Mouse (Mus musculus): ENCODE measurements at regions not wholly inside any gene's neighbourhood (a gene's known extent, or its start where the extent isn't known, plus 50 kb on each side); places are given as distances from the start of the nearest gene placed in this dataset.

GRCm38 (mm10) chr17:52165891-52166485 lies 332.9 kb upstream of the Satb1 start:
- Histone ChIP-seq H3K36me3 (ENCODE audit: control insufficient read depth, insufficient read depth, low read length) (no peaks in the 10 kb centered on the region), H3K4me1 (ENCODE audit: control insufficient read depth, insufficient read depth, low read length) (no peaks in the 10 kb centered on the region), H3K27me3 (replicated peaks; ENCODE audit: control insufficient read depth, insufficient read depth, low read length) (no peaks in the 10 kb centered on the region), H3K27ac (ENCODE audit: insufficient read depth, low read depth, low read length) (no peak overlapping the region), H3K4me3 (ENCODE audit: insufficient read depth, low read depth, low read length) (no peak overlapping the region)
- 79% methylated on average over 5 of the region's 5 CpGs for WGBS
- TF ChIP-seq POLR2A (IDR thresholded peaks at IDR 0.05; ENCODE audit: low read depth, low read length) (no peak), CTCF (conservative IDR thresholded peaks at IDR 0.05; ENCODE audit: insufficient read depth, insufficient read length, low read depth, low read length) (no peak)
- no peak for DNase-seq

GRCm38 (mm10) chr17:52162559-52163397 lies 329.7 kb upstream of the Satb1 start:
- DNase-seq: no peak
- Histone ChIP-seq H3K4me1 (ENCODE audit: control insufficient read depth, insufficient read depth, low read length) (no peaks in the 10 kb centered on the region), H3K36me3 (ENCODE audit: control insufficient read depth, insufficient read depth, low read length) (no peaks in the 10 kb centered on the region), H3K4me3 (ENCODE audit: insufficient read depth, low read depth, low read length) (no peak overlapping the region), H3K27me3 (replicated peaks; ENCODE audit: control insufficient read depth, insufficient read depth, low read length) (no peaks in the 10 kb centered on the region), H3K27ac (ENCODE audit: insufficient read depth, low read depth, low read length) (no peak overlapping the region)
- TF ChIP-seq CTCF (conservative IDR thresholded peaks at IDR 0.05; ENCODE audit: insufficient read depth, insufficient read length, low read depth, low read length) (no peak), POLR2A (IDR thresholded peaks at IDR 0.05; ENCODE audit: low read depth, low read length) (no peak)
- WGBS: 72% methylated on average over 10 of the region's 10 CpGs

- H3K4me1 ChIP-seq (ENCODE audit: control insufficient read depth, insufficient read depth, low read length): no peaks in the 10 kb centered on the region
- H3K36me3 ChIP-seq (ENCODE audit: control insufficient read depth, insufficient read depth, low read length): no peaks in the 10 kb centered on the region
- 94% methylated on average over 5 of the region's 5 CpGs for WGBS
- no peak overlapping the region for H3K4me3 ChIP-seq (ENCODE audit: insufficient read depth, low read depth, low read length)
- no peaks in the 10 kb centered on the region for H3K27me3 ChIP-seq (replicated peaks; ENCODE audit: control insufficient read depth, insufficient read depth, low read length)
- DNase-seq: no peak
- TF ChIP-seq POLR2A (IDR thresholded peaks at IDR 0.05; ENCODE audit: low read depth, low read length) (no peak), CTCF (conservative IDR thresholded peaks at IDR 0.05; ENCODE audit: insufficient read depth, insufficient read length, low read depth, low read length) (no peak)
- H3K27ac ChIP-seq (ENCODE audit: insufficient read depth, low read depth, low read length): no peak overlapping the region
These were observed 317.4 kb upstream of the Satb1 start for GRCm38 (mm10) chr17:52150496-52150895.

- 77% methylated on average over 6 of the region's 6 CpGs for WGBS
- no peak overlapping the region for H3K27ac ChIP-seq (ENCODE audit: insufficient read depth, low read depth, low read length)
- H3K36me3 ChIP-seq (ENCODE audit: control insufficient read depth, insufficient read depth, low read length): no peaks in the 10 kb centered on the region
- no peak for TF ChIP-seq POLR2A (IDR thresholded peaks at IDR 0.05; ENCODE audit: low read depth, low read length)
- TF ChIP-seq CTCF (conservative IDR thresholded peaks at IDR 0.05; ENCODE audit: insufficient read depth, insufficient read length, low read depth, low read length): no peak
- H3K4me3 ChIP-seq (ENCODE audit: insufficient read depth, low read depth, low read length): no peak overlapping the region
- H3K27me3 ChIP-seq (replicated peaks; ENCODE audit: control insufficient read depth, insufficient read depth, low read length): no peaks in the 10 kb centered on the region
- no peaks in the 10 kb centered on the region for H3K4me1 ChIP-seq (ENCODE audit: control insufficient read depth, insufficient read depth, low read length)
- DNase-seq: no peak
These were observed 316.7 kb upstream of the Satb1 start for GRCm38 (mm10) chr17:52149834-52150233.

GRCm38 (mm10) chr17:52149068-52149467 lies 316.0 kb upstream of the Satb1 start:
- WGBS: 80% methylated on average over 3 of the region's 3 CpGs
- Histone ChIP-seq H3K36me3 (ENCODE audit: control insufficient read depth, insufficient read depth, low read length) (no peaks in the 10 kb centered on the region), H3K4me1 (ENCODE audit: control insufficient read depth, insufficient read depth, low read length) (no peaks in the 10 kb centered on the region), H3K27me3 (replicated peaks; ENCODE audit: control insufficient read depth, insufficient read depth, low read length) (no peaks in the 10 kb centered on the region), H3K27ac (ENCODE audit: insufficient read depth, low read depth, low read length) (no peak overlapping the region), H3K4me3 (ENCODE audit: insufficient read depth, low read depth, low read length) (no peak overlapping the region)
- no peak for DNase-seq
- TF ChIP-seq POLR2A (IDR thresholded peaks at IDR 0.05; ENCODE audit: low read depth, low read length) (no peak), CTCF (conservative IDR thresholded peaks at IDR 0.05; ENCODE audit: insufficient read depth, insufficient read length, low read depth, low read length) (no peak)

GRCm38 (mm10) chr17:52103891-52104290 lies 270.8 kb upstream of the Satb1 start:
- 83% methylated on average over 4 of the region's 4 CpGs for WGBS
- no peaks in the 10 kb centered on the region for H3K4me1 ChIP-seq (ENCODE audit: control insufficient read depth, insufficient read depth, low read length)
- DNase-seq: no peak
- no peak for TF ChIP-seq CTCF (conservative IDR thresholded peaks at IDR 0.05; ENCODE audit: insufficient read depth, insufficient read length, low read depth, low read length)
- no peak for TF ChIP-seq POLR2A (IDR thresholded peaks at IDR 0.05; ENCODE audit: low read depth, low read length)
- H3K27ac ChIP-seq (ENCODE audit: insufficient read depth, low read depth, low read length): no peak overlapping the region
- no peaks in the 10 kb centered on the region for H3K36me3 ChIP-seq (ENCODE audit: control insufficient read depth, insufficient read depth, low read length)
- no peak overlapping the region for H3K4me3 ChIP-seq (ENCODE audit: insufficient read depth, low read depth, low read length)
- H3K27me3 ChIP-seq (replicated peaks; ENCODE audit: control insufficient read depth, insufficient read depth, low read length): no peaks in the 10 kb centered on the region

GRCm38 (mm10) chr17:52085834-52086233 lies 252.7 kb upstream of the Satb1 start:
- H3K36me3 ChIP-seq (ENCODE audit: control insufficient read depth, insufficient read depth, low read length): no peaks in the 10 kb centered on the region
- H3K4me3 ChIP-seq (ENCODE audit: insufficient read depth, low read depth, low read length): no peak overlapping the region
- H3K27me3 ChIP-seq (replicated peaks; ENCODE audit: control insufficient read depth, insufficient read depth, low read length): no peaks in the 10 kb centered on the region
- H3K4me1 ChIP-seq (ENCODE audit: control insufficient read depth, insufficient read depth, low read length): no peaks in the 10 kb centered on the region
- no peak for TF ChIP-seq POLR2A (IDR thresholded peaks at IDR 0.05; ENCODE audit: low read depth, low read length)
- no peak for TF ChIP-seq CTCF (conservative IDR thresholded peaks at IDR 0.05; ENCODE audit: insufficient read depth, insufficient read length, low read depth, low read length)
- DNase-seq: peak; percentile 1
- no peak overlapping the region for H3K27ac ChIP-seq (ENCODE audit: insufficient read depth, low read depth, low read length)
- WGBS: 23% methylated on average over 4 of the region's 4 CpGs
